8 mouse cellular contexts compared by ENCODE assay signal in genomic region chr2:62048116-62048515, GRCm38 (mm10). TPM values are rescaled to one million over a fixed set of nuclear protein-coding genes. Genes with fewer than 3 reads are reported as not detected.
A peak's percentile ranks its signal among the peaks of the same experiment; 100 is the strongest.
DNase-seq lines count a peak whose midpoint lies in the region; ATAC-seq and TF ChIP-seq lines count a peak whose summit lies in the region.
"Had no signal": no experiment of that assay in that cellular context is flagged by ENCODE, and none has a peak within 500 bp of the region (broad histone marks: within the 10 kb centered on the region; RNA-seq: fewer than 3 reads in every experiment).

No protein-coding gene starts in this region.

- WGBS in lung, embryonic 15.5 days: 12% methylated on average over 3 of the region's 3 CpGs
- 11% methylated on average over 3 of the region's 3 CpGs for WGBS in lung, adult 2 months
- WGBS in forebrain, embryonic 13.5 days: 6% methylated on average over 3 of the region's 3 CpGs
- WGBS in limb, embryonic 15.5 days: 14% methylated on average over 3 of the region's 3 CpGs

- no peak overlapping the region for H3K9ac ChIP-seq in lung, embryonic 15.5 days
- peak overlapping the region; percentile 64; the same call in 1 of the 2 replicates for H3K9ac ChIP-seq in forebrain, embryonic 13.5 days
- H3K9ac ChIP-seq in limb, embryonic 15.5 days: no peak overlapping the region
- H3K9ac ChIP-seq: liver, embryonic 15.5 days had no signal

- peaks cover 8% of the 10 kb centered on the region; the same call in 1 of the 2 replicates for H3K4me1 ChIP-seq in lung, embryonic 15.5 days
- no peaks in the 10 kb centered on the region for H3K4me1 ChIP-seq in lung, adult 2 months (ENCODE audit: control insufficient read depth, insufficient read depth, low read length)
- peaks cover 6% of the 10 kb centered on the region for H3K4me1 ChIP-seq in forebrain, embryonic 13.5 days
- H3K4me1 ChIP-seq in limb, embryonic 15.5 days: no peaks in the 10 kb centered on the region
- H3K4me1 ChIP-seq: liver, embryonic 15.5 days had no signal

- no peaks in the 10 kb centered on the region for H3K36me3 ChIP-seq in lung, embryonic 15.5 days
- no peaks in the 10 kb centered on the region for H3K36me3 ChIP-seq in forebrain, embryonic 13.5 days (ENCODE audit: poor library complexity, severe bottlenecking)
- H3K36me3 ChIP-seq in limb, embryonic 15.5 days: no peaks in the 10 kb centered on the region
- H3K36me3 ChIP-seq: liver, embryonic 15.5 days had no signal

- TF ChIP-seq CTCF in lung, adult 2 months (IDR thresholded peaks at IDR 0.05; ENCODE audit: insufficient read depth, low read length): no peak

- no peak overlapping the region for H3K27ac ChIP-seq in lung, embryonic 15.5 days
- H3K27ac ChIP-seq in forebrain, embryonic 13.5 days: peak overlapping the region; percentile 79; the same call in 1 of the 2 replicates
- H3K27ac ChIP-seq in limb, embryonic 15.5 days: no peak overlapping the region
- H3K27ac ChIP-seq: liver, embryonic 15.5 days had no signal

- H3K4me2 ChIP-seq in lung, embryonic 15.5 days: peak overlapping the region; percentile 61
- peak overlapping the region; percentile 72 for H3K4me2 ChIP-seq in forebrain, embryonic 13.5 days
- peak overlapping the region; percentile 56 for H3K4me2 ChIP-seq in limb, embryonic 15.5 days

- 0 out of 2 replicates have a peak, but pooled peaks cover 3% of the 10 kb centered on the region for H3K27me3 ChIP-seq in lung, embryonic 15.5 days
- H3K27me3 ChIP-seq in forebrain, embryonic 13.5 days: no peaks in the 10 kb centered on the region
- H3K27me3 ChIP-seq in limb, embryonic 15.5 days: peaks cover 8% of the 10 kb centered on the region; the same call in 1 of the 2 replicates

- no peak for TF ChIP-seq POLR2A in lung, adult 2 months (IDR thresholded peaks at IDR 0.05; ENCODE audit: borderline replicate concordance, extremely low read depth, low read depth, low read length)

- no peak for ATAC-seq in lung, embryonic 15.5 days (ENCODE audit: borderline replicate concordance, extremely low read depth, low FRiP score, low TSS enrichment)
- ATAC-seq in forebrain, embryonic 13.5 days: peak; percentile 46
- no peak for ATAC-seq in limb, embryonic 15.5 days (ENCODE audit: insufficient number of reproducible peaks, low FRiP score, low TSS enrichment, low read depth)
- no peak for ATAC-seq in megakaryocyte, adult 5-6 weeks (ENCODE audit: poor library complexity, severe bottlenecking)

- DNase-seq in lung, adult 2 months: no peak
- DNase-seq in MN1 (ENCODE audit: low spot score): no peak
- DNase-seq in right cerebral cortex, postnatal 25 days: no peak

- H3K4me3 ChIP-seq in lung, embryonic 15.5 days: peak overlapping the region; percentile 41; the same call in 1 of the 2 replicates
- H3K4me3 ChIP-seq in lung, adult 2 months (replicated peaks; ENCODE audit: extremely low read depth, low read depth, low read length): no peak overlapping the region
- H3K4me3 ChIP-seq in forebrain, embryonic 13.5 days: peak overlapping the region; percentile 52
- H3K4me3 ChIP-seq in limb, embryonic 15.5 days: peak overlapping the region; percentile 45; the same call in 1 of the 2 replicates

- no peaks in the 10 kb centered on the region for H3K9me3 ChIP-seq in lung, embryonic 15.5 days
- H3K9me3 ChIP-seq in forebrain, embryonic 13.5 days (replicated peaks): no peaks in the 10 kb centered on the region
- H3K9me3 ChIP-seq in limb, embryonic 15.5 days: no peaks in the 10 kb centered on the region
- H3K9me3 ChIP-seq: liver, embryonic 15.5 days had no signal

RNA-seq across cellular contexts. Expression of gene Slc4a10, which starts 1.9 kb away (rescaled TPM):
- polyA plus RNA-seq in lung, embryonic 15.5 days (2015; fragmentation: Nextera tagmentation; extraction: Ambion mirVana): 0.14 TPM in 2 replicates
- not detected in 2 replicates for polyA plus RNA-seq in lung, adult 2 months (2012; rRNA removed)
- 2.7 and 4.0 TPM in 2 replicates for polyA plus RNA-seq in forebrain, embryonic 13.5 days (2015; fragmentation: Nextera tagmentation; extraction: Ambion mirVana)
- 0.38 and 0.41 TPM in 2 replicates for polyA plus RNA-seq in limb, embryonic 15.5 days (2015; fragmentation: Nextera tagmentation; extraction: Ambion mirVana)
- total RNA-seq in megakaryocyte, adult 5-6 weeks (2015): not detected in 2 replicates
- total RNA-seq in megakaryocyte, adult 5-6 weeks (2017): not detected in 2 replicates
